Mouse (Mus musculus) R1 (cell line): ENCODE results near the gene Fpgs.

Experiments used
- DNase-seq: peaks from one replicate; pipeline ENCODE4 v3.0.0-alpha.2; 2018; ENCODE audit warnings: low read depth, low spot score

The Fpgs gene

GRCm38 (mm10) chr2:32700966-32701743 is 2.8 kb downstream of the Fpgs start:
- DNase-seq, result peak; percentile 46

DNA sequence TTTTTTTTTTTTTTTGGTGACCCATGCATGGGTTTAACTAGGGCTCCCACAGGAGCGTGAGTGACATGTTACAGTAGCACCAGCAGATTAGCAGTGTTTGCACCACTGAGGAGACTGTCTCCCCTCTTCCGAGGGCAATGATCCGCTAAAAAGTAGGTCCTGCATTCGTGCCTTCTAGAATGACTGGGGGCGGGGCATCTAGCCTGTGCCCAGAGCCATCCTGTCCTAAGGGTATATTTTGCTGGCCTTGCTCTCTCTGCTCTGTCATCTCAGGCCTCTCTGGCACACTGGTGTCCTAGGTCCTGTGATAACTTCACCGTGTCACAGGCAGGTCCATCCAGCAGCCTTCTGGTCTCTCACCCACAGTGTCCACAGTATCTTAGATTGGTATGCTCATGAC is 4.3 kb downstream of the Fpgs start:
- no peak for DNase-seq

- DNase-seq, result peak; percentile 35
These were observed 9.3 kb downstream of the Fpgs start for GRCm38 (mm10) chr2:32694691-32695090.

- DNase-seq, result peak; percentile 99
These were observed 10.0 kb downstream of the Fpgs start for GRCm38 (mm10) chr2:32693823-32694411.

DNA sequence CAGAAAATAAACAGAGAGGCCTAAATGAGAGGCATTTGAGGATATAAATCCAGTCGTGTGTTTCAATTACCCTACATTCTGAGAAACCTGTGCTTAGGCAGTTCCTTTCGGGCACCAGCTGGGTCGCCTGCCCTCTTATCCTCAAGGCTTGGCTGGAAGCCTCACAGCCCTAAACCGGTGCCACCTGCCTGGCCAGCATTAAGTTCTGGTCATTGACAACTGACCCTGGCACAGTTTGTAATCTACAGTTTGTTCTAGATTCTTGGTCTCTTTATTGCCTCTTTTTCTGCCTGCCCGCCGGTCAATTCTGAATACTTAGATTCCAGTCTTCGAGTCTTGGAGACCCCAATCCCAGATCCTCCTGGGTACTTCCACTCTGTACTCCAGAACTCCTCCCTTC is 10.7 kb downstream of the Fpgs start:
- DNase-seq, result no peak

GRCm38 (mm10) chr2:32692496-32692895 is 11.4 kb downstream of the Fpgs start:
- DNase-seq, result no peak

- DNase-seq, result no peak
These were observed 12.9 kb downstream of the Fpgs start for GRCm38 (mm10) chr2:32691041-32691440.

- peak; percentile 93 for DNase-seq
These were observed 14.5 kb downstream of the Fpgs start for GRCm38 (mm10) chr2:32689420-32689819.

DNA sequence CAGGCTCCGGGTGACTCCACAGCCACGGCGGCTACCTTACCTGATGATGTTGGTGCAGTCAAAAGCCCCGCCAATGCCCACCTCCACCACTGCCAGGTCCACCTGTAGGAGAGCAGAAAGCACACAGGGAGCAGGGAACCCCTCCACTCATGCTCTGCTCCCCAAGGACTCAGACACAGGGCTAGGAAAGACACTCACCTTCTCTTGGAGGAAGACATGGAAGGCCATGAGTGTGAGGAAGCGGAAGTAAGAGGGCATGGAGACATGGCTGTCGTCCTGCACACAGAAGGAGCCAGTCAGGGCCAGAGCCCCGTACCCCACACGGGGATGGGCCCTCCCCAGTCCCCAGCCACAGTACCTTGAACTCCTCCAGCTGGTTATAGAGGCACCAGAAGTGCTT is 16.4 kb downstream of the Fpgs start:
- DNase-seq, result no peak

GRCm38 (mm10) chr2:32686640-32687039 is 17.3 kb downstream of the Fpgs start:
- DNase-seq, result no peak

DNA sequence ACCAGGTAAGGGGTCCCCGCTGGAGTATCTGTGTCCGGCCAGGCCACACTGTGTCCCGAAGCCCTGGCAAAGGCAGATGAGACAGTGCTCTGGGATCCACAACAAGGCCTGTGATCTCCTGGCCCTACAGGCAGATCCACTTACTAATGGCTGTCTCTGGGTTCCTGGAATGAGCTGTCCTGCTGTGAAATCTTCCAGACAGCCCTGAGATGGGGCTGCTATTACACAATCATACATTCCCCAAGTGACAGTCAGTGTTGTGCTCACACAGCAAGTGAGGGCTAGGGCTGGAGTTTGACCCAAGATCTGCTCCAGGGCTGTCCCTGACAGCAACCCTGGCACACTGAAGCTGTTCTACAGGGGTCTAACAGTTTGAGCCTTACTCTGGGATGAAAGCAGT is 18.1 kb downstream of the Fpgs start:
- no peak for DNase-seq

- no peak for DNase-seq
These were observed 19.1 kb downstream of the Fpgs start for GRCm38 (mm10) chr2:32684681-32685428.

DNA sequence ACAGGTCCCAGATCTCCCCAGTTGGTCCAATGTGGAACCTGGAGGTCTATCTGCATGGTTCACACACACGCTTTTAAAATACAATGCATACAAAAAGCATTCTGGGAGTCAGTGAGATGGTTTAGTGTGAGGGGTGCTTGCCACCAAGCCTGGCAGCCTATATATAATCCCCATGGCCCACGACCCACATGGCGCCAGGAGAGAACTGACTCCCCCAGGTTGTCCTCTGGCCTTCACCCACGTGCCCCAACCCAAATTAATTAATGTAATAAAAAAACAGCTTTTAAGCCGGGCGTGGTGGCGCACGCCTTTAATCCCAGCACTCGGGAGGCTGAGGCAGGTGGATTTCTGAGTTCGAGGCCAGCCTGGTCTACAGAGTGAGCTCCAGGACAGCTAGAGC is 20.2 kb downstream of the Fpgs start:
- no peak for DNase-seq

- DNase-seq, result no peak
These were observed 21.1 kb downstream of the Fpgs start for GRCm38 (mm10) chr2:32682721-32683417.

DNA sequence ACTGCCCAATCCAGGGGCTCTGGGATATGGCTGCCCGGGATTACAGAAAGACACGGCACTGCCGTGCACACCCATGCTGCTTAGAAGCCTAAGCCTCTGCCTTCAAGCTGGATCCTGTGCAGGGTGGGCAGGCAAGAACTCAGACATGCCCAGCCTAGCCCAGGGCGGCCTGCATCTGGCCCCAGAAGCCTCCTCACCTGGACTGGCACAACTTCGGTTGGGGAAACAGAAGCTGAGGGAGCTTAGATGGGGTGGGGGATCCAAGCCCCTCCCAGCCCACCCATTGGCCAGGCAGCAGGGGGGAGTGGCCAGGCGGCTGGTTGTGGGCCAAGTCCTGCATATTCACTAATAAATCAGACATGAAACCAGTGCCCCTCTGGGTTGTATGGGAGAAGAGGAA is 22.2 kb downstream of the Fpgs start:
- DNase-seq, result peak; percentile 62

DNA sequence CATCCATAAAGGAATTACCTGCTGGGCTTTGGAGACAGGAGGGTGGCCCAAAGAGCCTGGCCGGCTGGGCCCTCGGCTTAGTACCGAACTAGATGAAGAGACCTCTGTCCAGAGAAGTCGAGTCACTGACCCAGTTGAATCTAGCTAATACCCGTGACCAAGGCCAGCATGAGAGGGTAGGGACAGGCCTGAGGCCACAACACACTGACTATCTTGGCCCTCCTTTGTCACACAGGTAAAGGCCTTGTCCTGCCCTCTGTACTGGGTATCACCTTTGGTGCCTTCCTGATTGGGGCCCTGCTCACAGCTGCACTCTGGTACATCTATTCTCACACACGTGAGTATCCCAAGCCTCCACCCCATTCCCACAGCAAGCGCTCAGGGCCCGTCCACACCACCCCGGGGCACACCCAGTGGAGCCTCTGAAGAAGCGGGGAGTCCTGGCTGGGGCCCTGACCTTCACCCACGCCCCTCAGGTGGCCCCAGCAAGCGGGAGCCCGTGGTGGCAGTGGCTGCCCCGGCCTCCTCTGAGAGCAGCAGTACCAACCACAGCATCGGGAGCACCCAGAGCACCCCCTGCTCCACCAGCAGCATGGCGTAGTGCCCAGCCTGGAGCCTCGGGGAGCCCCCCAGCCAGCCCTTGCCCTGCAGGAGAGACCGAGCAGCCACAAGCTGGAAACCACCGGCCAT is 22.8 kb downstream of the Fpgs start:
- no peak for DNase-seq

DNA sequence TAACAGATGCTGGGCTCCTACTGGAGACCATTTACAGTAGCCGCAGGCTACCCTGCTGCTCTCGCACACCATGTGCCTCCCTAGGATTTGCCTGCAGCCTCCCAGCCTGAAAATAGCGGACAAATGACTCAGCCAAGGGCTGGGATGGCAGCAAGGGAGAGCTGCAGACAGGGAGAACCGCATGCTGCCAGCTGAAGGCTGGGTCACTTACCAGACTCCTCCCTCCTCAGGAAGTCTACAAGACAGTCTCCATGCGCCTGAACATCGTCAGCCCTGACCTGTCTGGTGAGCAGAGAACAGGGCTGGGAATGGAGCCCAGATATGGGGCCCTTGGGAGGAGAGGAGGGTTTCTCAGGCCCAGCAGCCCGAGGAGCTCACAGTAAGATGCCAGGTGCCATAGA is 23.9 kb downstream of the Fpgs start:
- DNase-seq, result no peak

DNA sequence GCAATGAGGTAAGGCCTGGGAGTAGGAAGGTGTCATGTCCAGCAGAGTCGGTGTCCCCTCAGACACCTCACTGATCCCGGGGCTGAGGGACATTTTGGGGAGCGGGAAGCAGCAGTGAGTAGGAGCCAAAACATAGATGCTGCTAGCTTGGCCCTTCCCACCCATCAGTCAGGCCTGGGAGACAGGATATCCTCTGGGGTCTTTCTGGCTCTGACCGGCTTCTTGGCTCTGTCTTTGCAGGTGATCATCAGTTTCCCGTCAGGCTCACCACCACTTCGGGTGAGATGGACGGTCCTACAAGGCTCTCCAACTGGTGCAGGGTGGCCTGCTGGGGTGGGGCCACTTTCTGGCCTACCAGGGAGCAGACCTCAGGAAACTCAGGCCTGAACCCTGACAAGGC is 26.3 kb downstream of the Fpgs start:
- DNase-seq, result no peak

GRCm38 (mm10) chr2:32676821-32677220 is 27.1 kb downstream of the Fpgs start:
- peak; percentile 68 for DNase-seq

DNA sequence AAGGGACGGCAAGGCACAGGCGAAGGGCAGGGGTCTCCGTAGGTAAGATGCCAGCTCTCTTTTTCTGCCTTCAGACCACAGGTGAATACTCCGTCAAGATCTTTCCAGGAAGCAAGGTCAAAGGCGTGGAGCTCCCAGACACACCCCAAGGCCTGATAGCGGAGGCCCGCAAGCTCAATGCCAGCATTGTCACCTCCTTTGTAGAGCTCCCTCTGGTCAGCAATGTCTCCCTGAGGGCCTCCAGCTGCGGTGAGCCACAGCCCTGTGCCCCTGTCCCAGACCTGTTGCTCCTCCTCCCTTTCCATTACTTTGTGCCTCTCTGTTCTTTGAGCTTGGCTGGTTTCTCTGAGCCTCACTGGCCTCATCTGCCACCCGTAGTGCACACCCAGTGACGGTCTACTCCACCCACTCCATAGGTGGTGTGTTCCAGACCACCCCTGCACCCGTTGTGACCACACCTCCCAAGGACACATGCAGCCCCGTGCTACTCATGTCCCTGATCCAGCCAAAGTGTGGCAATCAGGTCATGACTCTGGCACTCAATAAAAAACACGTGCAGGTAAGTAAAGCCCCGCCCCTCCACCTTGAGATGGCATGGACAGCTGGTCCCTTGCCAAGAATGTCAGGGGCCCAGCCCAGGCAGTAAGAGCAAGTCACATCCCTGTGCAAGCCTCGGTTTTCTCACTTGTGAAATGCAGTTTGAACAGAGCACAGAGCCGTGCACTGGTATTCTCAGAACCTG is 30.6 kb downstream of the Fpgs start:
- no peak for DNase-seq
